Mouse (Mus musculus) hindlimb bud, embryonic 11.5 days (tissue): Measurements from ENCODE around the gene Rabl6.
"Not testable (repeated sequence)": the region's sequence is repeated elsewhere in the genome, so short reads cannot be mapped to it uniquely, and the experiment has no call there.

Experiments
- DNase-seq: peaks from one replicate; pipeline ENCODE4 v3.0.0-alpha.2; 2012; ENCODE audit warnings: low read depth, low spot score; ENCODE audit errors: extremely low spot score

Rabl6 gene

DNA sequence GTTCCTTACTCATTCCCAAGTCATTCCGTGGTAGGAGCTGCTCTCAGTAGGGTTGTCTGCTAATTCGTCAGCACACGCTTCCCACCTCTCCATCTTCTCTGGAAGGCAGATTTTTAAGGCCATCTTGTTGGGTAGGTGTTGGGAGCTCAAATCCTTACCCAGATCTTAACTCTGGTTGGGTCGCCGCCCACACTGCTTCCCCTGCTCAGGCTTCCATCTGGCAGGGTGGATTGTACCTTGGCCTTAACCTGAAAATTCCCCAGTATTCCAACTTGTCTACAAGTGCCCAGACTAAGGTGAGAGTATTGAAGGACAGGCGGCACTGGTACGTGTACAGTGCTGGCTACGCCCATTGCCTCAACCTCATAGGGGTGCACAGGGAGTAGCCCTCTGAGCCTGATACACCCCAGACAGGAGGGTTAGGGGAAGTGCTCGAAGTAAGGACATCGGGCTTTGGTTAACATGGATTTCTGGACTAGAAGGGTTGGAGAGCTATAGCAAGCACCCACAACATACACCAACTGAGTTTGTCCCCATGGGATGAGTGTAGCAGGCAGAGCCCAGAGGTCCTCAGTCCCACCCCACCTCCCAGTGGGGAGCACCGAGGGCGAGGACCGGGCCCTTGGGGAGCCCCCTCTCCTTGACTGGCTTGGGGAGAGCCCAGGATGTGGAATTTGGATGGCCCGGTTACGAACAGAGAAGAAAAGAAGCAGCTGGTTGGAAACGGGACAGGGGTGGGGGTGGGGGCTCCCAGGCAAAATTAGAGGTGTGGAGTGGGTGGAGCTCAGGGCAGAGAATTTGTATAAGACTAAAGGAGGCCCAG is 32.1 kb downstream of the Rabl6 start:
- DNase-seq, result no peak

DNA sequence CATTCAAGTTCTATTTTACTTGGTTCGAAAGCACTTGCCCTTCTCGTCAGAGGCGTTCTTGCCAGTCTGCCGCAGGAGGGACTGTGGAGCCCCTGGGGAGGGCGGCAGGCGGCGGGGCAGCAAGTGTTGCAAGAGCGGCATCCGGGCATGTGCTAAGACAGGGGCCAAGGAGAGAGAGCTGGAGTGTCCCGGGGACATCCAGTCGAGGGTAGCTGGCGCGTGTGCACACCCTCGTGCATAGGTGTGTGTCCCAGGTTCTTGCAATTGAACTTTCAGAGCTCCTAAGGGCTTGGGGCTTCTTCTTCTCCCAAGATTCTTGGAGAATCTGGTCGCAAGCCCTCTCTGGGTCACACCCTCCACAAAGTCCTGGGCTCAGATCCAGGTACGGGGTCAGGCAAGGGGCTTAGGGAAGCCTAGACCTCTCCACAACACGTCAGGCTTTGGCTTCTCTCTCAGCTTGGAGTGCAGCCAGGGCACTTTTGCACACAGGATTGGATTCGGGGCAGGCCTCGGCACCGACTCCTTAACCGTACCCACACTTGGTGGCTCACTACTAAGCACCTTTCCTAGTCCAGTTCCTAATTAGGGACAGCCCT is 32.8 kb downstream of the Rabl6 start:
- no peak for DNase-seq

DNA sequence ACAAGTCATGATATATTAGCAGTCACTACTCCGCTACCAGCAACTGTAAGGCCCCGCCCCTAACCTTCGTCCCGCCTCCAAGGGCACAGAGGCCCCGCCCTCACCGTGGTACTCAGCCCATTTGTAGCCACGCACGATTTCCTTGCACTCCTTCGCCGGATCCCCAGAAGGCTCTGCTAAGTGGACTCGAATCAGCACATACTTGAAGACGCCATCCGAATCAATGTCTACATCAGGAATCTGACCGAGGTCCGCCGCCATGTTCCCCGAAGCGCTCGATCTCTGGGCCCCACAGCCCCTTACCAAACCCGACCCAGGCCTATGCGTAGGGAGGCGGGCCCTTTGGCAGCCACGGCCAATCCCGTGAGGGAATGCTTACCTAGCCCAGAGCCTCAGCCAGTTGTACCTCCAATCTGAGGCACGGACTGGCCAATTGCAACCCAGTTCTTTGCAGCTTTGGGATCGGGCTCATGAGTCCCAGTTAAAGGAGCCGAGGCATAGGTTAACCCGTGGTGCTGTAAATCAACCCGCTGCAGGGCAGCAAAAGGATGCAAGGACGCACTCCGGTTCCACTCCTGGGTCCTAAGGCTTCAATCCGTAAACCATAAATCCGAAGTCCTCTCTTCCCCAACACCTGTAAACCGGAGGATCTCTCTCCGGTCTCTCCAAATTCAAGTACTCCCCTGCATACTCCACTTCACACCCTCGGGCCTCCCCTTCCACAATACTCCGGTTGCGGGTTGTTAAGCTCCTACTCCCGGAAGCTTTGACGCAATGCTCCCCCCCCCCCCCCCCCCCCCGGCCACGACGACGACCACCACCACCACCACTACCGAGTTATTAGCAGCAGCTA is 33.5 kb downstream of the Rabl6 start, which contains the start of the genes Mamdc4 and Phpt1:
Gene Mamdc4 (minus strand): TSS at position 267 of the 853 bp plus-strand sequence.
Gene Phpt1 (minus strand): TSS at position 646 of the 853 bp plus-strand sequence.
- peak; percentile 96 for DNase-seq

DNA sequence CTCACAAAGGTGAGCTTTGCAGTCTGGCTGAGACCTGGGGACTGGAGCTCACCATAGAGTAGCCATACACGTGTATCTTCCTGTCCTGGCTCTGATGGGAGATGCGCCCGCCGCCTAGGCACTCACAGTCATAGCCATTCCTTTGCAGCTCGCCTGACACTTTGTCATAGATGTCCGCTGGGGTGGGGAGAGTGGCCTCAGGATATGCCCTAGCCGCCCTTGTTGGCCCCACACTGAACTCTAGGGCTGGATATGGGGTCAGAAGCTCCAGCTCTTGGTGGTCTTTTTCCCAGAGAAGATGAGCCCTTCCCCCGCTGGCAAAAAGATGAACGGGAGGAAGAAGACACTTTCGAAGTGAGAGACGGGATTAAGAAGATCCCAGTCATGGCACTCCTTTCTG is 34.2 kb downstream of the Rabl6 start:
- DNase-seq, result no peak

DNA sequence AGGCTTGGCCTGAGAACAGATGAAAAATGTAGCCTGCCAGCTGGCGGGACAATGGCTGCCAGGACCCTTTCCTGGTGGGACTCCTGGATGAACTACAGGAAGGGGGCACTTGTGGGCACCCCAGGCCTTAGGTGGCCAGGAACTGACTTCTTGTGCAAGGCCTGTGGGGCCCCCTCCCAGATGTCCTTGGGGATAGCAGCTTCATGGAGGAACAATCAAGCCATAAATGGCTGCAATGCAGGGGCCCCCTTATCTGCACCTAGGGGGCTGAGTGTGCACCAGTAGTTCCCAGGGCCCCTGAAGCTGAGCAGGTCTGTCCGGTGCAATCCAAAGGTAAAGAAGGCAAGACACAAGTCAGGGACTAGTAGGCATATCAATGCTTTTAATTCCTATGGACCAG is 35.3 kb downstream of the Rabl6 start:
- no peak for DNase-seq

DNA sequence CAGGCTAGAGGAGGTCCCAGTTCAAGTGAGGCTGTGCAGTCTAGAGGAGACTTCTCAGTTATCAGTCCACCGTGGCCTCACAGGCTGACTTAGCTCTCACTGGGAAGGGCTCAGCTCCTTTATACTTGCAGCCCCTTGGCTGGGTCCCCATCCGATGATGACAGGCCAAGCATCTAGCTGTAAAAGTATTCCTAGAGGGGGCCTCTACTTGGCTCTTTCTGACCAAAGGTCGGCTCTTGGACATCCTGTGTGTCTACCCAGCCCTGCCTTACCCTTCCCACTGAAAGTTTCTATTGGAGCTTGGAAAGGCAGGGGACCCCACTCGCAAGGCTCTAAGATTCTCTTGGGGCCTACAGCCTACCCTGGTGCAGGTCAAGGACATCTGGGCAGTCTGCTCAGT is 37.1 kb downstream of the Rabl6 start:
- DNase-seq, result no peak

DNA sequence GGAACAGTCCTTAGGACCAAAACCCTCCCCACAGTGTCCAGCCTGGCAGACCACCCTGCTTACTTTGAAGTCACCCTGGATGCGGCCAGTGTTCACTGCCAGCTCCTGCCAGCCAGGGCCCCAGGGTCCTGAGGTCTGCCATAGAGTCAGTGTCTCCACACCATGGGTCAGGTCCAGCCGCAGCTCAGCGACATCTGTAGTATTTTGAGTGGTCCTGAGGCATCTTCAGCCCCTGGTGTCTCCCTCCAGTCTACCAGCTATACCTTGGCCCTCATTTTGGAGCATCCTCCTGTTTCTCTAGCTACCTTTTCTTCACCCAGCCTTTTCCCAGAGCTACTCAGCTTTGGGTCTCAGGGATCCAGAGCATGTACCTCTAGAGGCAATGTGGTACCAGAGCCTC is 39.0 kb downstream of the Rabl6 start:
- no peak for DNase-seq

DNA sequence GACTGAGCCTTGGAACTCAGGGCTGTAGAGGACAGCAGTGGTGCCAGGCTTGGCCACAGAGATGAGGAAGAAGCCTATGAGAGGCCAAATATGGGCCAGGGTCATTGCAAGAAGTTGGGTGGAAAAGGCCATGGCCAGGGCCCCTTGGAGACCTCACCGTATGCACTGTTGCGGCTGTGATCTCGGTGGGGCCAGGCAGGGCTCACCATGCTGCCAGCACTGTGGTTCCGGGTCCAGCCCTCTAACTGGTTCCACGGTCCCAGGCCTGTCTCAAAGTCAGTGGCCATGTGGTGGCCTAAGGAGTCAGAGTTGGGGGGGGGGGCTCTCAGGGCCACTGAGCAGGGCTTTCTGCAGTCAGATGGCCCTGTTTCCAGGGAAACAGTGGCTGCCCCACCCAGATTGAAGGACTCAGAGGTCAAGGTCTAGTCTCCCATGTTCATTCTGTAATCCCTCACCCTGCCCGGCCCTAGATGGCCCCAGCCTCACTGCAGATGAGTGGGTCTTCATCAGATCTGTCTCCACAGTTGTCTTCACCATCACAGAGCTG is 39.8 kb downstream of the Rabl6 start:
- no peak for DNase-seq

DNA sequence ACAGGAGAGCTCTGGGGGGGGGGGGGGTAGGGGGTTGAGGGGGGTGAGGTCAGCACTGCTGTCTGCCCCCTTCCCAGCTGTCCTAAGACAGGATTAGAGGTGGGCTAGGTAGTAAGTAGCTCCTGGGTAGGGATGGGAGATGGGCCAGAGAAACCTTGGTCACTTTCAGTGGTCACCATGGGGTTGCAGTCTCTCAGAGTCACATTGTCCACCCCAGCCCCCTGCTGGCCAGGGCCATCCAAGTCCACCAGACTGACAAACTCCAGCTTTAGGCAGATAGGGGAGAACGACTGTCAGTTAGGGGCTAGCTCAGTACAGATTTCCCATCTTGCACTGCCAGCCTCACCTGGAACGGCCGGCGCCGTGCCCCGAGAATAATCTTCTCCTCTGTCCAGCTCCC is 41.8 kb downstream of the Rabl6 start:
- no peak for DNase-seq

DNA sequence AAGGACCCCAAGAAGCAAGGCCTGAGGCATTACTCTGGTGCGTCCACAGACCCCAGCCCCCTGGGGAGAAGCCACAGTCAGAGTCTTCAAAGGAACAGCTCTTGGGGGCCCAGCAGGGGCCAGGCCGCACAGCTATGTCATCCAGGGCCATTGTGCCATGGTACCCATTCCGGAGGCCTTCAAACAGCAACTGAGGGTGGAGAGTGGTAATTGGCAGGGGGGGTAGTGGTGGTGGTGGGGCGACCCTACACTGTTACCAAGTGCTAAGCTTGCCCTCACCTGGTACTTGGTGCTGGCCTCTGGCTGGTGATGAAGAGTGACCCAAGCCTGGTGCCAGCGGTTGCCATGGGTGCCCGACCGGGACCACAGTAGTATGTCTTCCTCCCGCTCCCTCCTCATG is 42.6 kb downstream of the Rabl6 start:
- no peak for DNase-seq

DNA sequence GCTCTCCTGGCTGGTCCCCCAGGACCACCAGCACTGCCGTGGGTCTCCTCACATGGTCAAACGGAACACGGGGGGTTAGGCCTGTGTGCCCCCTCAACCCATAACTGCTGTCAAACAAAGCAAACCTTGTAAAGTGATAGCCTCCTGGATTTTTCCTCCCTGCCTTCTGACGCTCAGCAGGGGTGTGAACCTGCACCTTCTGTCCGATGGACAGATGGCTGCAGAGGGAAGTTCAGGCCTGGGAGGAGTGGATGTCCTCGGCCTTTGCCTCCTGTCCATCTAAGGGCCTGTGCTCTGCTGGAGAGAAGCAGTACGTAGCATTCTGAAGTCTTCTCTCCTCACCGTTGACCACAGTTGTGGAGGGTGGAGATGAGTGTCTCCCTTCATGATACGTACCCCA is 46.4 kb downstream of the Rabl6 start:
- DNase-seq, result no peak

DNA sequence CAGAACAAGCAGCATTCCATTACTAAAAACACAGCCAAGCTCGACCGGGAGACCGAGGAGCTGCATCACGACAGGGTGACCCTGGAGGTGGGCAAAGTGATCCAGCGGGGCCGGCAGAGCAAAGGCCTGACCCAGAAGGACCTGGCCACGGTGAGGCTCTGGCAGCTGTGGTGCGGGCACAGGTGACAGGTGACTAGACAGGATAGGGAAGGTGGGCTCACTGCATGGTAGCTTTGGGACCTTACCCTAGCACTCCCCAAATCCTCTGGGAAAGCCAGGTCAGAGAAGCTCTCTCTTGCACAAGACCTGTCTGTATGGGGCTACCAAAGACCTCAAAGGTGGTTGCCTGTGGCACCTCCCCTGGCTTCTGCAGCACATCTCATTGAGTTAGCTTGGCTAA is 47.8 kb downstream of the Rabl6 start:
- DNase-seq, result no peak

DNA sequence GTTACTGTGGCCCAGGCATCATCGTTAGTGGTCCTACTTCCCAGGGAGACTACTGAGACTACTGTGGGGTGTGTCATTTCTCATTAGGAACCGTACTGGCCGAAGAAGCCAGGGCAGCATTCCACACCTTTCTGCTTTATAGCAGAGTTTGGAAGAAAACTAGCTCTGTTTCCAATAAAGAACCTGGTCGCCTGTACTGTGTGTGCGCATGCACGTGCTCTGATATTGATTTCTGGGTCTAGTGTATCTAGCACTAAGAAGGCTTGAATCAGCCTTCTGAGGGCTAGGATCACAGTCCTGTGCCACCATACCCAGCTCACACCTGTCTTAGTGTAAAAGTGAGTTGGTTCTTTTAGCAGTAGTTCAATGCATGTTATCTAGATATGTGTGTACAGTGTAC is 49.5 kb downstream of the Rabl6 start:
- DNase-seq, result no peak

DNA sequence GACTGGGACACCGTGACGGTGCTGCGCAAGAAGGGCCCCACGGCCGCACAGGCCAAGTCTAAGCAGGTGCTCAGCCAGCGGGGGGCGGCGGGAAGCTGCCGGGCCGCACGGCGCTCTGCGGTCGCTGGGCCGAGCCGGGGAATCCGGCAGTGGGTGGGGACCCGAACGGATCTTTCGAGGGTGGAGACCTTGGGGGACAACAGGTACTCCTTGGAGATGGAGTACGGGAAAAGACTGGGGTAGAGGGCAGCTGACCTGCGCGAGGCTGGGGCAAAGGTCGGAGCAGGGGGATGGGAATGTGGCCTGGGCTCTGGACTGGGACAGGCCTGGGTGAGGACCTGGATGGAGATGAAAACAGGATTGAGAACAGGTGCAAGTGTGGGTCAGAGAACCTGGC is 50.4 kb downstream of the Rabl6 start:
- no peak for DNase-seq

DNA sequence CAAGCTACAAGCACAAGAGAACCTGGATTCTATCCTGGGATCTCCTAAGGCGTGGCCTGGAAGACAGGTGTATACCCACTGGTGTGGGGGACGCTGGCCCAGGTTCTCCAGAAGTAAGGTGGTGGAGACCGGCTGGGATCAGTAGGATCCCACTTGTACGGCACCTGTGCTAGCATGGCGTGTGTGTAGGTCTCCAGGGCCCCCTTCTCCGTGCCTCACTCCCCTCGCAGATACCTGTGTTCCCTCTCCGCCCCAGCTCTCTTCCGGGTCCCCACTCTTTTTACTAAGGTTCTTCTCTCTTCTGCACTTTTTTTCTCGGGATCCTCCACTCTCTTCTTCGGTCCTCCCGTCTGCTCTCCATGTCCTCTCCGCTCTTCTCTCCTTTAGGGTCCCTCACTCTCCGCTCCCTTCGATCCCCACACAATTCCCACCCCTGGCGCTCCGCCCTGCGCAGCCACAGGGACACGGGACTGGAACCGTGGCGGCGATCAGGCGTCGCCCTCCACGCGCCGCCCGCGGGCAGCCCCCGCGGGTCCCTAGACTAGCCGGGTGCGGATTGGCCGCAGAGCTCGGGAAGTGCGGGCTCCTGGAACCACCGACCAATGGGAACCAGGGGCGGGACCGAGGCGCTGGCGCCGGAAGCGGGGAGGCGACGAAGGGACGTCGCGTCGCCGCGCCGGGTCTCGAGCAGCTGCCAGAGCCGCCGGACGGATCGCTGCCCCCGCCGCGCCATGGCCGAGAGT is 50.9 kb downstream of the Rabl6 start, which contains the start of gene Edf1:
Gene Edf1 (plus strand): TSS at position 627 of the 743 bp plus-strand sequence.
- DNase-seq, result peak; percentile 49

DNA sequence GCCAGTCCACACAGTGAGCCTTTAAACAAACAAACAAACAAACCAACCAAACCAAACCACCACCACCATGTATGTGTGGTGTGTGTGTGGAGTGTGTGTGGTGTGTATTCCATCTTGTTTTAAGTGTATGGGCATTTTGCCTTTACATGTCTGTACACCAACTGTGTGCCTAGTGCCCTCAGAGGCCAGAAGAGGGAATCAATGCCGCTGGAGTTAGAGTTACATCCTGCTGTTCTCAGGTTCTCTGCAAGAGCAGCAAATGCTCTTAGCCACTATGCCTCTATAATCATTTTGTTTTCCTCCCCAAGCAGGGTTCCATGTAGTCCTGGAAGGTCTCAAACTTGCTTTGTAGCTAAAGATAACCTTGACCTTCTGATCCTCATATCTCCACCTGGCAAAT is 52.0 kb downstream of the Rabl6 start:
- DNase-seq, result no peak

DNA sequence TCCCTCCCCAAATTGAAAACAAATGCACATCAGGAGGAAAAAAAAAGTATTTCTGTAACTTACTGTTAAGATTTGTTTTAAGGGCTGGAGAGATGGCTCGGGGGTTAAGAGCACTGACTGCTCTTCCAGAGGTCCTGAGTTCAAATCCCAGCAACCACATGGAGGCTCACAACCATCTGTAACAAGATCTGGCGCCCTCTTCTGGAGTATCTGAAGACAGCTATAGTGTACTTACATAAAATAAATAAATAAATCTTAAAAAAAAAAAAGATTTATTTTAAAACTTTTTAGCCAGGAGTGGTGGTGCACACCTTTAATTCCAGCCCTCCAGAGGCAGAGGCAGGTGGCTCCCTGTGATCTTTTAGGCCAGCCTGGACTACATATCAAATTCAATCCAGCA is 52.8 kb downstream of the Rabl6 start:
- DNase-seq, result not testable (repeated sequence)

DNA sequence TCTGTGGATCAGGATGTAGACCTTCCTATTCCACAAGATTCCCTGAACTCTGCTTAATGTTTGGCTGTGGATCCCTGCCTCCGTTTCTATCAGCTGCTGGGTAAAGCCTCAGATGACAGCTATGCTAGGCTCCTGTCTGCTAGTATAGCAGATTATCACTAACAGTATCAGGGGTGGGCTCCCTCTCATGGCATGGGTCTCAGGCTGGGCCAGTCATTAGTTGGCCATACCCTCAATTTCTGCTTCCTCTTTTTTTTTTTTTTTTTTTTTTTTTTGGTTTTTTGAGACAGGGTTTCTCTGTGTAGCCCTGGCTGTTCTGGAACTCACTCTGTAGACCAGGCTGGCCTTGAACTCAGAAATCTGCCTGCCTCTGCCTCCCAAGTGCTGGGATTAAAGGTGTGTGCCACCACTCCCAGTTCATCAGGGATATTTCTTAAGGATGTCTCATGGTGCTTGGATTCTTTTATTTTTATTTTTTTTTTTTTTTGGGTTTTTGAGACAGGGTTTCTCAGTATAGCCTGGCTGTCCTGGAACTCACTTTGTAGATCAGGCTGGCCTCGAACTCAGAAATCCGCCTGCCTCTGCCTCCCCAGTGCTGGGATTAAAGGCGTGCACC is 55.0 kb downstream of the Rabl6 start:
- not testable (repeated sequence) for DNase-seq

DNA sequence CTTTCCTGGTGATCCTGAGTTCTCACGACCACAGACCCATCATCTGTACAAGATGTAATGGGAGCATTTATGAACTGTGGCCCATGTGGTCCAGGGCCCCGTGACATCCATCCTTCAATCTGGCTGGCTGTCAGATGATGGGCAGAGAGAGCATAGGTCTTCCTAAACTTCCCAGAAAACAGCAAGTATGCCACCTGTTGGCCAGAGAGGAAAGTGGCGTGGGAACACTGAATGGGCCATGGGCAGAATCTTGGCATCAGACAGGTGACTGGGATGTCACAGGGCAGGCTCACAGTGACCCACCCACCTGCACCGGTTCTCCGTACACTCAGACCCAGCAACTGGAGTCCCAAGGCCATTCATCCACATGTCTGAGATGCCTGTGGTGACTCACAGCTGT is 57.1 kb downstream of the Rabl6 start:
- DNase-seq, result no peak
